Mouse (Mus musculus) left cerebral cortex, adult 8-10 months (tissue): ENCODE measurements around the gene Atoh7. TPM values are rescaled to one million over a fixed set of nuclear protein-coding genes. Genes with fewer than 3 reads are reported as not detected.

ENCODE experiments used
- DNase-seq, 2 experiments: peaks; one replicate each; pipeline ENCODE4 v3.0.0; 2022; ENCODE audit warnings: low spot score in 2 of 2
- total RNA-seq, 4 experiments: library from RNA; stranded (reverse); gene quantifications; 2 replicates each; pipeline ENCODE4 v1.2.4; 2022

Gene Atoh7
- total RNA-seq, 4 experiments from 2014 or later, result 1.7 to 2.8 (median 2.3) TPM

GRCm38 (mm10) chr10:63098191-63098590 lies 1.3 kb upstream of the Atoh7 start:
- DNase-seq, result no peak

- peak; percentile 64 for DNase-seq
Observed at GRCm38 (mm10) chr10:63099941-63100562, 601 bp downstream of the Atoh7 start.

GRCm38 (mm10) chr10:63100657-63101056 lies 1.2 kb downstream of the Atoh7 start:
- DNase-seq, result no peak

- DNase-seq, result no peak
Observed at GRCm38 (mm10) chr10:63113027-63113604, 13.7 kb downstream of the Atoh7 start.

- DNase-seq, result no peak
Observed at GRCm38 (mm10) chr10:63113716-63114360, 14.4 kb downstream of the Atoh7 start.

- DNase-seq, result no peak
Observed at GRCm38 (mm10) chr10:63115881-63116280, 16.4 kb downstream of the Atoh7 start.

- DNase-seq, result no peak
Observed at GRCm38 (mm10) chr10:63116376-63116775, 16.9 kb downstream of the Atoh7 start.

- no peak for DNase-seq
Observed at GRCm38 (mm10) chr10:63117583-63117982, 18.1 kb downstream of the Atoh7 start.

GRCm38 (mm10) chr10:63119916-63120315 lies 20.5 kb downstream of the Atoh7 start:
- no peak for DNase-seq

GRCm38 (mm10) chr10:63121961-63122360 lies 22.5 kb downstream of the Atoh7 start:
- no peak for DNase-seq

GRCm38 (mm10) chr10:63122516-63122915 lies 23.1 kb downstream of the Atoh7 start:
- no peak for DNase-seq

GRCm38 (mm10) chr10:63123141-63123540 lies 23.7 kb downstream of the Atoh7 start:
- no peak for DNase-seq

GRCm38 (mm10) chr10:63124016-63124415 lies 24.6 kb downstream of the Atoh7 start:
- DNase-seq, result no peak

GRCm38 (mm10) chr10:63125343-63125742 lies 25.9 kb downstream of the Atoh7 start:
- no peak for DNase-seq

GRCm38 (mm10) chr10:63126116-63126515 lies 26.7 kb downstream of the Atoh7 start:
- DNase-seq, result no peak

GRCm38 (mm10) chr10:63127156-63127555 lies 27.7 kb downstream of the Atoh7 start:
- DNase-seq, result no peak

- DNase-seq, result peak in 1 of 2 experiments; percentile 70
Observed at GRCm38 (mm10) chr10:63128256-63128655, 28.8 kb downstream of the Atoh7 start.

- no peak for DNase-seq
Observed at GRCm38 (mm10) chr10:63130500-63130899, 31.0 kb downstream of the Atoh7 start.

- no peak for DNase-seq
Observed at GRCm38 (mm10) chr10:63132356-63132755, 32.9 kb downstream of the Atoh7 start.

- DNase-seq, result no peak
Observed at GRCm38 (mm10) chr10:63133326-63133725, 33.9 kb downstream of the Atoh7 start.

GRCm38 (mm10) chr10:63135680-63136079 lies 36.2 kb downstream of the Atoh7 start:
- no peak for DNase-seq

GRCm38 (mm10) chr10:63136436-63136835 lies 37.0 kb downstream of the Atoh7 start:
- DNase-seq, result no peak

GRCm38 (mm10) chr10:63142660-63143059 lies 43.2 kb downstream of the Atoh7 start:
- no peak for DNase-seq
